Mouse (Mus musculus) neural tube, postnatal 0 days (tissue): ENCODE measurements around the gene Defb28. TPM values are rescaled to one million over a fixed set of nuclear protein-coding genes. Genes with fewer than 3 reads are reported as not detected.

Experiments used
- polyA plus RNA-seq: library from polyadenylated mRNA; unstranded; fragments of >200 nt; fragmentation: Nextera tagmentation; extraction: Ambion mirVana; gene quantifications from 2 replicates; pipeline ENCODE4 v1.2.1, GENCODE M21; 2015

The Defb28 gene
- not detected in 2 replicates for polyA plus RNA-seq

DNA sequence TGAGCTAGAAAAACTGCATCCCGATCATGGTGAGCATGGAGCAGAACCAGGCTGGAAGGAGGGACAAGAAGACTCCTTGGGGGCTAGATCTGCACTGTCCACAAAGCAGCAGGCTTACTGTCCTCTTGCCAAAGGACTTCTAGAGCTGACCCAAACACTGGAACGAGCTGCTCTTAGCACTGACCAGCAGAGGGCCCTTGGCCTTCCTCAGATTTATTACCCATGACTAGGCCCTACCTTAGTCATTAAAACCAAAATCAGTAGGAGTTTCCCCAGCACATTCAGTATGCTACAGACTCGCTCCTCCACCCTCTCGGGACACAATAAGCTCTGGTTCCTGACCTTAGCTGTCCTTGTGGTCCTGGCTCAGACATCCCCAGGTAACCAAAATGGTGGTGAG is at the start of gene Defb28:
TSS of gene Defb28 (plus strand) at position 275 of the 400 bp plus-strand sequence.

DNA sequence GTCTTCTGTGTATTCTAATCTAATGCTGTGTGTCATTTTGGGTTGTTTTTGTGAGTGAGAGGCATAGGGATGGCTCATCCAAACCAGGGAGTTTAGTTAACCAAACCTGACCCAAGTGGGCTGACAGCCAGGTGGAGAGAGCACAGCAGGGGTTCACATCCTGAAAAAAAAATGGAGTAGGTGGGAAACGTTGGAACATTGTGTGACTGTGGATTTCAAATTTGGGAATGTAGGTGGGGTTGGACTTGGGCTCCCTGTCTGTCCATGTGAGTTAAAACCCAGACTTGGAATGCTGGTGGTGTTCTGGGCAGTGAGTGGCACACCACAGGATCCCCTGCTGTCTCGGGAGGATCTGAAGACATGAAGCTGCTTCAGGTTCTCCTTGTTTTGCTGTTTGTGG is 41.3 kb upstream of the Defb28 start, which contains the start of gene Defb20:
TSS of gene Defb20 (plus strand) at position 301 of the 400 bp plus-strand sequence.

DNA sequence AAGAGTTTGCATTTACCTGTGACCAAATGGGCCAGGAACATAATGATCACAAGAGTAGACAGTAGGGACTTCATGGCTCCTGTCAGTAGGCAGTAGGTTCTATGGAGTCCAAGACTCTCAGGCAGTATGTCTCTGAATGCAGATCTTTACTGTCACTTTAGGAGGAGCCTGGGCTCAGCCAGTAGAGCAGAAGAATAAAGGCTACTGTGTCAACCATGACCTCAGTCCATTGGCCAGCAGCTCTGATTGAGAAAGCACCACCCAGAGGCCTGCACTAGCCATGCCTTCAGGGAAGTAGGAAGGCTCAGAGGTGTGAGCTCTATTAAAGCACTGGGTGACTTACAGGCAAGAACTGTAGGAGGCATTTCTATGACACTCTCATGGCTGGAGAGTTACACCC is 28.0 kb upstream of the Defb28 start, which contains the start of gene Defb22:
TSS of gene Defb22 (minus strand) at position 101 of the 400 bp plus-strand sequence.

DNA sequence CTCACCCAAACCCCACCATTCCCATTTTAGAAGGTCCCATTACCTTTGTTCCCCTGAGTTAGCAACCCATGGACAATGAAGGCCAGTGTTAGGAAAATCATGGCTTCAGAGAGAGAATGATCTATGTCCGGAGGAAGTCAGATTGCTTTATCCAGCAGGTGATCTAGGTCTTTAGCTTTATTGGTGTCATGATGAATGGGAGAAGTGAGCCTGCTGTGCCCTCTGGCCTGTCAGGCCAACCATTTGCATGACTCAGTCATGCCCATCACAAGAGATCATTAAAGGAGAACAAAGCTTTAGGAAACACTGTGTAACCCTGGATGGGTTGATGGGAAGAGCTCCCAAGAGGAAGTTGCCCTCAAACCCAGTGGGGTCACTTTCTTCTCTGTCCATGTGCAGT is 6.5 kb upstream of the Defb28 start, which contains the start of gene Defb26:
TSS of gene Defb26 (minus strand) at position 101 of the 400 bp plus-strand sequence.

GRCm38 (mm10) chr2:152539944-152540710 is 22.1 kb downstream of the Defb28 start, which contains the start of gene Defb29:
Gene Defb29 (minus strand): TSS chr2:152540098.

GRCm38 (mm10) chr2:152569038-152569437 is 51.0 kb downstream of the Defb28 start, which contains the start of gene Gm17416:
Gene Gm17416 (plus strand): TSS chr2:152569338.

Other genes with a start within 250 kb of the Defb28 start
- gene Tbc1d20, start 224.4 kb upstream of the Defb28 start, polyA plus RNA-seq = 22.9 and 26.7 TPM in 2 replicates
- 68.0 and 87.5 TPM in 2 replicates for gene Rbck1, start 185.6 kb upstream of the Defb28 start, polyA plus RNA-seq
- gene Trib3, start 174.2 kb upstream of the Defb28 start, polyA plus RNA-seq = 2.4 and 2.8 TPM in 2 replicates
- 97.7 and 99.5 TPM in 2 replicates for gene Nrsn2, start 141.6 kb upstream of the Defb28 start, polyA plus RNA-seq
- gene Sox12, start 120.2 kb upstream of the Defb28 start, polyA plus RNA-seq = 9.8 and 10.3 TPM in 2 replicates
- 15.7 and 16.3 TPM in 2 replicates for gene Zcchc3, start 103.2 kb upstream of the Defb28 start, polyA plus RNA-seq
- gene 6820408C15Rik, start 102.7 kb upstream of the Defb28 start, polyA plus RNA-seq = 3.1 and 3.2 TPM in 2 replicates
- gene Defb23, start 53.6 kb upstream of the Defb28 start, polyA plus RNA-seq = not detected in 2 replicates
- not detected in 2 replicates for gene Defb20, start 41.2 kb upstream of the Defb28 start, polyA plus RNA-seq
- not detected in 2 replicates for gene Defb22, start 28.1 kb upstream of the Defb28 start, polyA plus RNA-seq
- gene Defb26, start 6.6 kb upstream of the Defb28 start, polyA plus RNA-seq = not detected in 2 replicates
- gene Defb29, start 21.8 kb downstream of the Defb28 start, polyA plus RNA-seq = not detected in 2 replicates
- not detected in 2 replicates for gene Gm17416, start 51.1 kb downstream of the Defb28 start, polyA plus RNA-seq
- gene Defb21, start 54.5 kb downstream of the Defb28 start, polyA plus RNA-seq = not detected in 2 replicates
- not detected in 2 replicates for gene Defb19, start 62.1 kb downstream of the Defb28 start, polyA plus RNA-seq
- not detected in 2 replicates for gene Defb45, start 81.1 kb downstream of the Defb28 start, polyA plus RNA-seq
- not detected in 2 replicates for gene Defb36, start 86.1 kb downstream of the Defb28 start, polyA plus RNA-seq
- not detected in 2 replicates for gene Defb25, start 104.8 kb downstream of the Defb28 start, polyA plus RNA-seq
- 0.92 and 0.96 TPM in 2 replicates for gene Rem1, start 108.7 kb downstream of the Defb28 start, polyA plus RNA-seq
- 139 and 149 TPM in 2 replicates for gene H13, start 151.2 kb downstream of the Defb28 start, polyA plus RNA-seq
- 33.4 and 40.2 TPM in 2 replicates for gene Mcts2, start 168.8 kb downstream of the Defb28 start, polyA plus RNA-seq
- gene Id1, start 218.0 kb downstream of the Defb28 start, polyA plus RNA-seq = 66.5 and 81.4 TPM in 2 replicates
- 4.0 and 4.9 TPM in 2 replicates for gene Cox4i2, start 235.9 kb downstream of the Defb28 start, polyA plus RNA-seq